Mouse (Mus musculus) intestine, postnatal 0 days (tissue): ENCODE measurements around the gene Zg16. TPM values are rescaled to one million over a fixed set of nuclear protein-coding genes. Genes with fewer than 3 reads are reported as not detected.

ENCODE experiments used
- ATAC-seq: fragments of 200-750 bp; cut with Nextera tagmentation; 2 replicates; pipeline ENCODE4 v1.8.0; 2017; ENCODE audit warnings: mild to moderate bottlenecking, moderate TSS enrichment, moderate library complexity
- H3K27ac ChIP-seq: fragments of 300-500 bp; sonication (generic); 2 replicates; pipeline ENCODE4 v1.5.1; 2014; ENCODE audit warnings: mild to moderate bottlenecking, low read depth, low read length, moderate library complexity
- H3K27me3 ChIP-seq: fragments of 300-500 bp; sonication (generic); replicated peaks from 2 replicates; pipeline ENCODE4 v1.6.1; 2014; ENCODE audit warnings: low read length, mixed read lengths; ENCODE audit not compliant: control insufficient read depth, insufficient read depth
- H3K36me3 ChIP-seq: fragments of 300-500 bp; sonication (generic); 2 replicates; pipeline ENCODE4 v1.6.1; 2014; ENCODE audit warnings: mild to moderate bottlenecking, moderate library complexity; ENCODE audit not compliant: control insufficient read depth, insufficient read depth
- H3K4me1 ChIP-seq: fragments of 300-500 bp; sonication (generic); replicated peaks from 2 replicates; pipeline ENCODE4 v1.6.1; 2014; ENCODE audit warnings: antibody characterized with exemption, low read length, mixed read lengths; ENCODE audit not compliant: control insufficient read depth, insufficient read depth
- H3K4me2 ChIP-seq: fragments of 300-500 bp; sonication (generic); replicated peaks from 2 replicates; pipeline ENCODE4 v1.6.1; 2014; ENCODE audit warnings: low read depth, mild to moderate bottlenecking, moderate library complexity
- H3K4me3 ChIP-seq: fragments of 300-500 bp; sonication (generic); 2 replicates; pipeline ENCODE4 v1.5.1; 2014; ENCODE audit warnings: low read depth, low read length
- H3K9ac ChIP-seq: fragments of 300-500 bp; sonication (generic); 2 replicates; pipeline ENCODE4 v1.6.1; 2014; ENCODE audit warnings: mild to moderate bottlenecking, low read depth, low read length
- H3K9me3 ChIP-seq: fragments of 300-500 bp; sonication (generic); 2 replicates; pipeline ENCODE4 v1.6.1; 2016; ENCODE audit warnings: mixed run types; ENCODE audit not compliant: control insufficient read depth
- CTCF ChIP-seq: sonication (generic); IDR thresholded peaks from 2 replicates; pipeline ENCODE4 v1.5.1; 2016; ENCODE audit warnings: low read depth, mild to moderate bottlenecking, control low read depth, antibody characterized with exemption, moderate library complexity
- WGBS: fragments of 180-500 bp; shearing (Covaris S2); extraction: QIAGEN DNeasy Blood & Tissue Kit; methylation state at CpG from one replicate; pipeline ENCODE4 v1.1.7; 2014; 5-methylcytosine and 5-hydroxymethylcytosine counted together
- polyA plus RNA-seq: library from polyadenylated mRNA; unstranded; fragments of >200 nt; fragmentation: Nextera tagmentation; extraction: Ambion mirVana; gene quantifications from 2 replicates; pipeline ENCODE4 v1.2.1, GENCODE M21; 2015

The Zg16 gene
- polyA plus RNA-seq, 1 experiment from 2014 or later, result 225 TPM

DNA sequence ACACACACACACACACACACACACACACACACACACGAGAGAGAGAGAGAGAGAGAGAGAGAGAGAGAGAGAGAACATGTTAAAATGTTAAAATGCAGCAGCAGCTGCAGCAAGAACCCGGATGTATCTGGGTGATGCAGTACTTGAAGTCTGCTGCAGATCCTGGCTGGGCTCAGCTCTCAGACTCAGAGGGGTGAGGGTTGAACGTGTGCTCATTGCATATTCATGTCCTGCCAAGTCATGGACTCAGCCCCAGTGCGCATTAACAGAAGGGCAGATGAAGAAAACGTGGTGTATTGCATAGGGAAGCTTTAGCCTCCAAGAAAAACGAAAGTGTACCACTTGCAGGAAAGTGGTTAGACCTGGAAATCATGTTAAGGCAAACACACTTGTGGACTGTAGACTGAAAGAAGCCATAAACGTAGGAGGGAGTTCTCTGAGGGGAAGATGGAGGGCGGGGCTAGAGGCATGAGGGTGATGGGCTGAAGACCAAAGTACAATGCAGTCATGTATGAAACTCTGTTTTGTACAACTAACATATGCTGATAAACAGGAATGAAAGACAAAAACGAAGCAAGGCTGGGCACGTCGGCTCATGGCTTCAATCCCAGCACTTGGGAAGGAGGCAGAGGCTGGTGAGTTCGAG lies 26.6 kb upstream of the Zg16 start:
- Histone ChIP-seq H3K4me1 (peaks cover 9% of the 10 kb centered on the region), H3K4me2 (peak overlapping the region; percentile 39; the same call in 1 of the 2 replicates), H3K36me3 (no peaks in the 10 kb centered on the region), H3K27me3 (0 out of 2 replicates have a peak, but pooled peaks cover 4% of the 10 kb centered on the region), H3K27ac (no peak overlapping the region), H3K9ac (no peak overlapping the region), H3K9me3 (no peaks in the 10 kb centered on the region), H3K4me3 (no peak overlapping the region)
- ATAC-seq, result peak; percentile 78
- WGBS, result 25% methylated on average over 12 of the region's 12 CpGs
- no peak for TF ChIP-seq CTCF

- Histone ChIP-seq H3K9ac (no peak overlapping the region), H3K9me3 (no peaks in the 10 kb centered on the region), H3K4me1 (peaks cover 6% of the 10 kb centered on the region), H3K4me2 (0 out of 2 replicates have a peak overlapping the region, but pooled peaks have one; percentile 39), H3K4me3 (no peak overlapping the region), H3K27ac (no peak overlapping the region), H3K36me3 (no peaks in the 10 kb centered on the region), H3K27me3 (0 out of 2 replicates have a peak, but pooled peaks cover 4% of the 10 kb centered on the region)
- WGBS, result 42% methylated on average over 9 of the region's 9 CpGs
- ATAC-seq, result no peak
- TF ChIP-seq CTCF, result no peak
These were observed 25.9 kb upstream of the Zg16 start for GRCm38 (mm10) chr7:127112921-127113597.

DNA sequence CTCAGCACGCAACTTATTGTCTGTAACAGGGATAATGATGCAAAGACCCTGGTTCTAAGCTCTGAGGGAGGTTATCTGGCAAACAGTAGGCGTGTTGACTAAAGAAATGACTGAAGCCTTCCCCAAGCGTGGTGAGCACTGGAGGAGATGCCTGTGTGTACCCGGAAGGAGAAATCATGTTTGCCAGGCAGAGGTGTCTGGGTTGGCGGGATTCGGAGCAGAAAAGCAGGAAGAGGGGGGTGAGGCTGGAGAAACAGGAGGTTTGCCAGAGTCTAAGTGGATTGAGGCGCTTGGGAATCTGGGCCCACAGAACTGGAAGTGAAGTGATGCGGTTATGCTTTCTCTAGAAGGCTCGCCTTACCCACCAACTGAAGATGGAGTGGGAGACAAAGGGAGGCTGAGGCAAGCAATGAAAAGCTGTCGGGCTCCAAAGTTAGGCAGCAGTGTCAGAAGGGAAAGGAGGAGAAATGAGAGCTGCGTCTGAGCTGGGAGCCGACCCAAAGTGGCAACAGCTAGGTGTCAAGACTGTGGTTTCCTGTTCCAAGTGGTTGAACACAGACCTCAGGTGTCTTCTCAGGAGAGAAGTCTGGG lies 25.2 kb upstream of the Zg16 start:
- Histone ChIP-seq H3K27me3 (0 out of 2 replicates have a peak, but pooled peaks cover 4% of the 10 kb centered on the region), H3K27ac (no peak overlapping the region), H3K4me1 (no peaks in the 10 kb centered on the region), H3K4me2 (no peak overlapping the region), H3K4me3 (no peak overlapping the region), H3K9ac (no peak overlapping the region), H3K36me3 (no peaks in the 10 kb centered on the region), H3K9me3 (no peaks in the 10 kb centered on the region)
- 71% methylated on average over 12 of the region's 12 CpGs for WGBS
- TF ChIP-seq CTCF, result no peak
- ATAC-seq, result no peak

- peak; percentile 82 for TF ChIP-seq CTCF
- ATAC-seq, result no peak
- Histone ChIP-seq H3K9ac (no peak overlapping the region), H3K9me3 (no peaks in the 10 kb centered on the region), H3K27ac (no peak overlapping the region), H3K4me1 (no peaks in the 10 kb centered on the region), H3K36me3 (no peaks in the 10 kb centered on the region), H3K27me3 (0 out of 2 replicates have a peak, but pooled peaks cover 4% of the 10 kb centered on the region), H3K4me3 (no peak overlapping the region), H3K4me2 (no peak overlapping the region)
- 38% methylated on average over 6 of the region's 6 CpGs for WGBS
These were observed 24.3 kb upstream of the Zg16 start for GRCm38 (mm10) chr7:127111461-127111860.

DNA sequence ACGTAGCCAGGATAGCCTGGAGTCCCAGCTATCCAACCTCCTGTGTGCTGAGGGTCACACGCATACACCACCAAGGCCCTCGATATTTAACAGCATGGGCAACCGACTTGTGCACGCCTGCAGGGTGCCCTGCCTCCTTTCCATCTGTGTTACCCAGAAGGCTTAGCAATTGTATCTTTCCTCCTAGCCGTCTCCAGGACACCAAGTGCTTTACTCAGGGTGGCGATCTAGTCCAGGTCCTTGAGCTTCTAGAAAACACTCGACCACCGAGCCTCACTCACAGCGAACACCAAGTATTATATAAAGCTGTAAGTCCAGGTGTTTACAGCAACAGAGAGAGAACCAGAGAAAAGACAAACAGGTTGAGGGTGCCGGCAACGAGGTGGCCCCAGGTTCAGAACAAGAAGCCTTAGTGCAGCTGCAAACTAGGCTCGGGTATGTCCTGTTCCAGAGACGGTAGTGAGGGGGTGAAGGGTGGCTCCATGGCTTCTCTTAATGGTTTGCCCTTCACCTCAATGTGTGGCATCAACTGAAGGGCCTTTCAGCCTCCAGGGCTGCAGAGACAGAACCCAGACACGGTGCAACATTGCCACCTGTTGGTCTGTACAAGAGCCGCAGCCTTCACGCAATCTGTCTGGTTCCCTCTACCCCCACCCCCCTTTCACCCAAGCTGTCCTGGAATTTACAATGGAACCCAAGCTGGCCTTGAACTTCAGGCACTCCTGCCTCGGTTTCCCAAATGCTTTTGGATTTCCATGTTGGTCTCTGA lies 23.3 kb upstream of the Zg16 start:
- Histone ChIP-seq H3K4me2 (no peak overlapping the region), H3K9me3 (no peaks in the 10 kb centered on the region), H3K36me3 (no peaks in the 10 kb centered on the region), H3K4me3 (no peak overlapping the region), H3K27me3 (0 out of 2 replicates have a peak, but pooled peaks cover 4% of the 10 kb centered on the region), H3K27ac (no peak overlapping the region), H3K4me1 (no peaks in the 10 kb centered on the region), H3K9ac (no peak overlapping the region)
- TF ChIP-seq CTCF, result peak; percentile 95
- 40% methylated on average over 18 of the region's 18 CpGs for WGBS
- 0 out of 2 replicates have a peak, but pooled peaks have one; percentile 9 for ATAC-seq

GRCm38 (mm10) chr7:127105551-127105950 lies 18.4 kb upstream of the Zg16 start:
- H3K9ac ChIP-seq, result no peak overlapping the region
- no peak for ATAC-seq
- H3K4me2 ChIP-seq, result no peak overlapping the region
- H3K36me3 ChIP-seq, result no peaks in the 10 kb centered on the region
- no peaks in the 10 kb centered on the region for H3K4me1 ChIP-seq
- no peaks in the 10 kb centered on the region for H3K9me3 ChIP-seq
- no peak overlapping the region for H3K27ac ChIP-seq
- H3K4me3 ChIP-seq, result no peak overlapping the region
- no peak for TF ChIP-seq CTCF
- 80% methylated on average over 7 of the region's 7 CpGs for WGBS
- H3K27me3 ChIP-seq, result no peaks in the 10 kb centered on the region
